Mouse (Mus musculus): Measurements from ENCODE around the gene Pik3cb. TPM values are rescaled to one million over a fixed set of nuclear protein-coding genes. Genes with fewer than 3 reads are reported as not detected.

Pik3cb gene
- total RNA-seq, 2 experiments from 2014 or later, result 4.8 to 6.7 TPM

- peak; percentile 2 for DNase-seq (ENCODE audit: low spot score)
These were observed 131.1 kb downstream of the Pik3cb start for GRCm38 (mm10) chr9:99009069-99009897.

- no peak for DNase-seq (ENCODE audit: low spot score)
These were observed 139.1 kb downstream of the Pik3cb start for GRCm38 (mm10) chr9:99001326-99001725.

GRCm38 (mm10) chr9:98999881-99000339 is 140.5 kb downstream of the Pik3cb start:
- no peak for DNase-seq (ENCODE audit: low spot score)

- no peak for DNase-seq (ENCODE audit: low spot score)
These were observed 146.3 kb downstream of the Pik3cb start for GRCm38 (mm10) chr9:98994103-98994502.

GRCm38 (mm10) chr9:98987131-98987530 is 153.3 kb downstream of the Pik3cb start:
- no peak for DNase-seq (ENCODE audit: low spot score)

Other genes with a start within 250 kb of the Pik3cb start
- gene 7420426K07Rik, start 237.5 kb downstream of the Pik3cb start, total RNA-seq (2021), result not detected
- gene Foxl2, start 185.3 kb downstream of the Pik3cb start, total RNA-seq (2021), result under 1 TPM in 1 of 2 experiments, not detected in 1; 0.09 TPM
- gene Faim, start 154.2 kb downstream of the Pik3cb start, total RNA-seq (2021), result 1 to 10 TPM; 1.3 to 2.0 TPM
- not detected for gene Gm1123, start 104.9 kb downstream of the Pik3cb start, total RNA-seq (2021)
- gene Faiml, start 96.6 kb upstream of the Pik3cb start, total RNA-seq (2021), result not detected
- 1 to 10 TPM; 3.2 to 4.6 TPM for gene Cep70, start 102.7 kb upstream of the Pik3cb start, total RNA-seq (2021)
- gene Esyt3, start 217.9 kb upstream of the Pik3cb start, total RNA-seq (2021), result not detected